Mouse (Mus musculus) right cerebral cortex, postnatal 14 days (tissue): ENCODE measurements around the gene Tfap2c.

Experiments used
- DNase-seq: peaks from one replicate; pipeline ENCODE4 v3.0.0; 2022

The Tfap2c gene

DNA sequence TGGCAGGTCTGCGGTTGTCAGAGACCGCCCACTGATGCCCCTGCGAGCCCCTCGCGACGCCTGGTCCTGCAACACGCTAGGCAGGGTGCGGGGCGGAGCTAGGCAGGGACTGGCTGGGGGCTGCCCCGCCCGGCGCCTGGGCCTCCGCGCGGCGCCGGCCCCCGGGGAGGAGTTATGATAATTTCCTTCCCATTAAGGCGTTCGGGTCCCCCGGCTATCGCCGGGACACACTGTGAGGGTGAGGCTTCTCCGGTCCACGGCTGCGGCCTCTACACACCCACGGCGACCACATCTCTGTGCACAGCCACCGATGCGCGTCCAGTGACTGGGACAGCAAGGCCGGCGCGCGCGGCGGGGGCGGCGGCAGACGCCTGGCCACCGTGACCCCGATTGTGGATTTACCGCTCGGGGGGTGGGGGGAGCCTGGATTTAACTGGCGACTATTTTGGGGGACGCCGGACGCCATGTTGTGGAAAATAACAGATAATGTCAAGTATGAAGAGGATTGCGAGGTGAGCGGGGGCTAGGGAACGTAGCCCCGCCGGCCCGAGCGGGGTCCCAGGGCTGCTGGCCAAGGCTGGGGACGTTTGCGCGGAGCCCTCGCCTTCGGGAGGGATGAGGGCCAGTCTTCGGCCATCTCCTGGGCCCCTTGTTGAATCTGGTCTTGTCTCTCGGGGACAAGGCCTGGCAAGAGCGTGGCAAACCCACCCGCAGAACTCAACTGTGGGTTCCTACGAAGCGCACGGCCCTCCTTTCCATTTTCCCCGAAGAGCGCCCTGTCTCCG, at the start of gene Tfap2c:
Gene Tfap2c, plus strand, starts transcription at position 223 of the 785 bp plus-strand sequence.
- no peak for DNase-seq

DNA sequence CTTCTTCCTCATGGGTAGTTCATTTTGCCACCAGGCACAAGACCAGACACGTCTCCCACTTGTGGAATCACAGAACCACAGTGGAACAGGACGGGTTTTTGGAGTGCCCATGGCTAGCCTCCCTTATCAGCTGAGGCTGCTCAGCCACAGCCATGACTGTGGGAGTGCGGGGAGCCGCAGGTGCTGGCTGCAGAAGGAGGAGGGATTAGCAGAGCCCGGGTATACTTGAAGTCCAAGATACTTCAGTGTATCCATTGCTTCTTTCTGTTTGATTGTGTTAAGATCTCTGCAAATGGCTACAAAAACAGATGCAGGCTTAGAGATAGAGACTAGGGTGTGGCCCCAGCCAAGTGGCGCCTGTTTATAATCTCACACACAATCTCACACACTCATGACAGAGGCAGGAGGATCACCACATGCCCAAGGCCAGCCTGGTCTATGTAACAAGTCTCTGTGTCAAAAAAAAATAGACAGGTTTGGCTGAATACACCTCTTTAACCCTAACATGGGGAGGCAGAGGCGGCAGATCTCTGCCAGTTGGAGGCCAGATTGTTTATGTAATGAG, 48.6 kb upstream of the Tfap2c start:
- DNase-seq, result no peak

DNA sequence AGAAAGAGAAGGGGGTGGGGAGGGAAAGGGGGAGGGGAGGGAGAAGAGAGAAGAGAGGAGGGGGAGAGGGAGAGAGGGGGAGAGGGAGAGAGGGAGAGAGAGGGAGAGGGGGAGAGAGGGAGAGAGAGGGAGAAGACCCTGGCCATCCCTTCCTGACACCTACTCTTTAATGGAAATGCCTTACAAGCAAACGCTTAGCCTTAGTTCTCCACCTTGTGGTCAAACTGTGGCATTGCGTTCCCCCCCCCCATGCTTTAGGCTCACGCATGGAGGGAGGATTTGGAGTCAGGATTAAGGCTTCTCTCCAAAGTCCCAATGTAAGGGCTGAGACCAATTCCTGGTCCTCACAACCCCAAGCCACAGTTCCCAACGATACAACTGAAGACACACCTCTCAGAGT, 48.1 kb upstream of the Tfap2c start:
- DNase-seq, result no peak

DNA sequence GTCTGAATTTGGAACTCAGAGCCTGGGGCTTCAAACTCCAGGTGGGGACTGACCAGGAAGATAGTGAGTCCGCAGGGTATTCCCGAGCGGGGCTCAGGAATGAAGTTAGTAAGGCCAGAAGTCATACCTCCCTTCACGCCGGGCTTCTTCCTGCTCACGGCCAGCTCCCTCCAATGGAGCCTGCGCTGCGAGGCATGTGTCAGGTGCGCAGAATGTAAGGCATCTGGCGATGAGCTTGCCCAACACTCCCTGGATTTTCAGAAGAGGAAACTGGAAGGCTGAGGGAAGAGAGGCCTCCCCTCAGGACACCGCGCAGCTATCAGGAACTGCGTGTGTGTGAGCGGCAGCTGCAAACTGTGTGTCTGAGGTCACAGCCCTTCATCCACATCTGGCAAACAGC, 47.2 kb upstream of the Tfap2c start:
- no peak for DNase-seq

DNA sequence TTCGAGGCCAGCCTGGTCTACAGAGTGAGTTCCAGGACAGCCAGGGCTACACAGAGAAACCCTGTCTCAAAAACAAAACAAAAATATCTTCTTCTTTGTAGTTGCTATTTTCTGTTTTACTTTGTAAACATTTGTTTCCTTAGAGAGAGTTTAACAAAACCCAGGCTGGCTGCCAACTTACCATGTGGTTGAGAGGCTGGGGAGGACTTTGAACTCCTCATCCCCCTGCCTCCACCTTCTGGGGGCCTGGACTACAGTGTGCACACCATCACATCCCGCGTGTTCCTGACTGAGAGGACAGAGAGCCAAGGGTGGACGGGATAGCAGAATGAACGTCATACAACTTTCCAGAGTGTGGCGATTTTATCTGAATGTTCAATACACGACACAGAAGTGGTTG, 43.3 kb upstream of the Tfap2c start:
- no peak for DNase-seq

DNA sequence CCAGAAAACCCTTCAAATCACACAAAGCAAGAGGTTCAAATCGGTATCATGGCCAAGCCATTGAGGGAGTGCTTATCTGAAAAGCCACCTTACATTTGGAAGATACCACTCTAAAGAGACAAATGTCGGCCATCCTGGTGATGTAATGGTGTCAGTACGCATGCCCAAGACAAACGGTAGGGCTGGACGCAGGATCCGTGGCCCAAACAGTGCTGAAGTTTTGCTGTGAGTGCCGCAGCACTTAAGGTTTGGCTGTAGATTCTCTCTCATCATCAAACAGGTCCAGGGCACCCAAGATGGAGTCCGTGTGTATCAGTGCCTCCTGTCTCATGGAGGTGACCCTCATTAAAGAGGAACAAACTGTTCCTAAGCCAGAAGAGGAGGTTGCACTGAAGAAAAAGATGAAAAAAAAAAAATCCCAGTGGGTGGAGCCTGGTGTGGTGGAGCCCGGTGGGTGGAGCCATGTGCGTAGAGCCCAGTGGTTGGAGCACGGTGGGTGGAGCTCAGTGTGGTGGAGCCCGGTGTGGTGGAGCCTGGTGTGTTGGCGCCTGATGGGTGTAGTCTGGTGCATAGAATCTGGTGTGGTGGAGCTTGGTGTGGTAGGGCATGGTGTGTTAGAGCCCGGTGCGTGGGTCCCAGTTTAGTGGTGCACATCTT, 39.2 kb upstream of the Tfap2c start:
- no peak for DNase-seq

DNA sequence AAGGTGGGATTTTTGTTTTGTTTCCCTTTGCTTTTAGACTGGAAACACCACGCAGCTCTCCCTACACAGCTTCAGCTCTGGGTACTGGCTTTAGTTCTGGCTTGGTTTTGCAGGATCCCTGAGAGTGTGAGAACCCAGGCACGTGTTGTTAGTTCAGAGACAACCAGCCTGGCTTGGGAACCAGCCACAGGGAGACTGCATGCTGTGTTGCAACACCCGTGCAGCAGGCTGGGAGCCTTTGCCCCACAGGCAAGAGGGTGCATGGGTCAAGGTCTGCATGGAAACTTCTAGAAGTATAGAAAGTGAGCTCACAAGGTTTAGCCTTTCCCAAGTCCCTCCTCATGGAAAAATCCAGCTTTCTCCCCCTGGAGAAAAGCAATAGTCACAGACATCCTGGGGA, 38.5 kb upstream of the Tfap2c start:
- no peak for DNase-seq

DNA sequence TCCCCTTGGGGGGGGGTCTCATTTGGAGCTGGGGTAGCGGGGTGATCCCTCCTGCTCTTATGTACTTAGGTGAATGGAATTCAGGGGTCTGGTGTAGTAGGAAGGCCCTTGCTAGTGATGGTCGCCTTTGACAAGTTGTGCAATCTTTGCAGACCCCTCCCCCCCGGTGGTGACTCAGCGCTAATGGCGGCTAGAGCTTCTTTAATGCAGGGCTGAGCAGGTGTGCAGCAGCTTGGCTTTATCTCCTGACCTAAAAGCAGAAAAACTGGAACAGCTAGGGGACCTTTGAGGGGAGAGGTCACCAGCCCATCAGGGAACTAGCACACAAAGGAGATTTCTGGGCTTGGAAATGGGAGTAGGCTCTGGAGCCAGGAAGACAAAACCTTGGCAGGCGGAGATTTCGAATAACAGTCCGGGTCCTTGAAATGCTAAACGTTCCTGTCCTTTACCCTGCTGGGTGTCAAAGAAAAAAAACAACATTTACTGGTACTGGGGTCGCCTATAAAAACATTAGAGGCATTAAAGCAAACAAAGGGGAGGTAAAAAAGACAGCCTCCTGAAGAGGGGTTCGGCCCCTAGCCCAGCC, 32.9 kb upstream of the Tfap2c start:
- DNase-seq, result no peak

DNA sequence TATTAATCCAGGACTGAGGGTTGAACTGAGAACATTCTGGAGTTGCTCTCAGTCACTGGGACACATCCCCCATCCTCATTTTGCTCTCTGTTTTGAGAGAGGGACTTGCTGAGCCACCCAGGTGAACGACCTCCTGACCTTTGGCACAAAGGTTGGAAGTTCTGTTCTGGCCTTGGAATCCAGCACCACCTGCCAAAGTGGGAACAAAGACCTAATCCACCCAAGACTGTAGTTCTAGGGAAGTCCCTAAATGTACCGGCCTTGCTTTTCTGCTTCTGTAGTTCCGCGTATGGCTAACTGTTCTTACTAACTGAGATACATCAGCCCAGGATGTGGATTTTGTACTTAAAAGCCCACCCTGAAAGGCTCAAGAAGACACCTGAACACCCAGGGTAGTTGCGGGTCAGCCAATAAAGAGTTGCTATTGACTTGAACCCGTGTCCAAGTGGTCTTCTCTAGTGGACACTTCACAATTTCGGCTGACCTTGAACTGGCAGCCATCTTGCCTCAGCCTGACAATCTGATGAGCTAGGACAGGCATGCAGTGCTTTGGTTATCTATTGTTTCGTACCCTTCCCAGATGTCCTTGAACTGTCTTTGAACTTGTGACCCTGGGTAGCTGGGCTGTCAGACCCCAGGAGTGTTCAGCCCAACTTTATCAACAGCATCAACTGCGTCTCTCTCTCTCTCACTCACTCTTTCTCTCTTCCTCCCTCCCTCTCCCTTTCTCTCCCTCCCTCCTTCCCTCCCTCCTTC, 28.6 kb upstream of the Tfap2c start:
- no peak for DNase-seq

DNA sequence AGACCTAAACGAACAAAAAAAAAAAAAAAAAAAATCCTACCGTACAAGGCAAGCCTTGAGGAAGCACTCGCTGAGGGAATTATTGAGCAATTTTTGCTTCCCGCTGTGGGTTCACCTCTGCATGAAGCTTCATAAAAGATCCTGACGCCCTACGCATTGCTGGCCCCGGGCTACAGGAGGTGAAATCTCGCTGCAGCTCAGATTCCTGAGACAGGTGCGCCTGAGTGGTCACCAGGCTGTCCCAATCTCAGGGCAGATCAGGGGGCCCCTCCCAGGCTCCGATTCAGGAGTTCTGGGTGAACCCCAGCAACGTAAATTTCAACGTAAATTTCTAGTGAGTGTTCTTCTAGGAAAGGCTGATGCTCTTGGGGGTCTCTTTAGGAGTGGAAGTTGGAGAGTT, 26.9 kb upstream of the Tfap2c start:
- no peak for DNase-seq

DNA sequence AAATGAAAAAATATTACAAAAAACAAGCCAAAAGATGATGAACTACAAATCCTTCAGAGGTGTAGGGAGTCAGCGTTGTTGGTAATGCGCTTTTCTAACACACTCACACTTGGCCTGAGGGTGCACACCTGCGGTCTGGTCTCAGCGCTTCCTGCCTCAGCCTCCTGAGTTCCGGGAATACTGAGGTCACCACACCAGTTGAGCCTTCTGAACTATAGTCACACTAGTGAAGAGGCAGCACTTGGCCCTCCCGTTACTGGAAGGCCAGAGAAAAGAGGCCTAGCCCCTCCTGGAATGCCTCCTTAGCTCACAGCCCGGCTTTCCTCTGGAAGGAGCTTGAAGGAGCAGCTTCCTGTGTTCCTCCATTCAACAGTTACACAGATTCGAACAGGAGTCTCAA, 22.2 kb upstream of the Tfap2c start:
- no peak for DNase-seq

DNA sequence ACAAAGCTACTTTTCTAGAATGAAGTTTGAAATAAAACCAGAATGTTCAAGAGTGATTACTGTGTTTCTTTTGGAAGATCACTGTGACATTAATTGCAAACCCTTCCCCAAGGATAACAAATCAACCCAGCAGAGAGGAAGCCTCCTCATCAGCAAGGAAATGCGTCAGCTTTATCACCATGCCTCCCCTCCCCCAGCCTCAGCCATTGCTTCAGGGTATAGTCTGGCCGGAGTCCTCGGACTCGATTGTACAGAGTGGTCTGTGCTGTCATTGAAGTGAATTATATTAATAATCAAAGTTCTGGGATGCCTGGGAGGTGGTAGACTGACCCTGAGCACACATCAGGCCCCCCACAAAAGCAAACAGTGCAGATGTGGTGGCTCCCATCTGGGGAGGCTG, 5.4 kb upstream of the Tfap2c start:
- no peak for DNase-seq

DNA sequence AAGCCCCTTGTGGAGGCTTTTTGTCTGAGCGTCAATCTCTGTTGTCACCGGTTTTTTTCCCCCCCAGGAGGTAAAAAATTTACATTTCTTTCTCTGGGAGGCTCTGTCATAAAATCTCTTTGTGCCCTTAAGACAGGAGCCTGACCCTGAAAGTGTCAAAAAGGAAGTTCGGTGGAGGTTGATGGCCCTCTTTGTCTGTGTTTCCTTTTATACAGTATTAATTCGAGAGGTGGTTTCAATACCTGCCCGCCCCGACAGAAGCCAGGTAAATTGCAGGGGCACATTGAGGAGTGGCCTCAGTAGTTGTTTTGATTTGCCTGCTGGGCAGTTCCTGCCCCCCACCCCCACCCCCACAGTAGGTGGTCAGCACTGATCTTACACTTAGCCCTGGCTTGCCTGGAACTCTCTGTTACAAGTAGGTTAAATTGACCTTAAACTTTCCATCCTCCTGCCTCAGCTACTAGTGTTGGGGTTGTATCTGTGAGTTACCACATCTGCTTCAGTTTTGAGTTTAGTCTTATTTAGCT, 4.7 kb upstream of the Tfap2c start:
- no peak for DNase-seq

DNA sequence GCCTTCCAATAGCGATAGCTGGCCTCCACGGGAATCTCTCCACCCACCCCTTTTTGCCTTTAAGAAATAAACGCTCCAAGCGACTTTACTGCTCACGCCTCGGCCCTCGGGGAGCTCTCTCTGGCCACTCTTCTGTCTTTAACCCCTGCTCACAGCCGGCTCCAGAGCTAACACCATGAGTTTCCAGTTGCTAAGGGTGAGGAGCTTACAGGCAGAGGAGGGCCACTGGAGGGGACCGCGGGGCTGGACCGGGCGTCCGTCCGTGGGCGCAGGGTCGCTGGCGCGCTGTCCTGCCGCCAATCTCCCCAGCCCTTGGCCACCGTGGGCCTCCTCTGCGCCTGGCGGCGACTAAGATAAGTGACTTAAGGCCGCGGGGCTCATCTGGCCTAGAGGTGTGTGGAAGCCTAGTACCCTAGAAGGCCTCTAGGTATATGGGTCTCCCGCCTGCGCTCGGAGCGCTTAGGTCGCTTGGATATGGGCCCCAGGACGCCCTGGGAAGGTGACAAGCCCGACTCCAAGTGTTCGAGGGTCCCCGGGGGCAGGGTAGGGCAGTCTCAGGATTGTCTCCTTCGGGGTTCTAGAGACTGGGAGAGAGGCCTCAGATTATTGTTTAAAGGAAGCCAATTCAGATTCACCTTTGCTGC, 3.7 kb upstream of the Tfap2c start:
- DNase-seq, result no peak

DNA sequence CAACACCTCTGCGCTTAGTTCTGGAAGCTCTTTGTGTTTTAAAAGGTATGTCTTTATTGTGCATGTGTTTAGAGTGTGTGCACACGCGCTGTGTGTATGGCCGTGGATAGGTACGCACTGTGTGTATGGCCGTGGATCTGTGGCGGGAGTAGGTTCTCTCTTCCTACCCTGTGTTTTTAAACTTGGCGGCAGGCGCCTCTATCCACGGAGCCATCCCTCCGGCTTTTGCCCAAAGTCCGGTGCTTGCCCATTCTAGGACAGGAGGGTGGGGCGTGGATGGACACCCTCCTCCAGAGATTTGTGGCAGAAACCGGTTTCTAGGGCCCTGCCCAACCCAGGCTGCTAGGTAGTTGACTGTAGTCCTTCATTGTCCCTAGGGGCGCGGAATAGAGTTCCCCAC, 2.8 kb upstream of the Tfap2c start:
- DNase-seq, result no peak

DNA sequence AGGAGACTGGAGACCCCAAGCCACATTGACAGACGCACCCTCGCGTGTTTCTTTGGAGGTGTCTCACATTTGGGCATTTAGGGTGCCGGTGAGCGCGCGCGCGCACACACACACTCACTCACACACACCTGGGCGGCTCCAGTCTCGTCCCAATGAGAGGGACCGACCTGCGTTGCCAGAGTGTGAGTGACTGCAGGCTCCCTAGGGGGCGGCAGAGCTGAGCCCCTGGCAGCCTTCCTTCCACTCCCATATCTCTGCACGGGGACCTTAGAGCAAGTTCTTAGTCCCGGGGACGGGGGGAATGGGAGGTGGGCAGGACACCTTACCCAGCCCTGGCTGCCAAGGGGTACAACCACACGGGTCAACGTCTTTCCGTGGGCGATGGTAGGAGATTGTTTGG, 2.3 kb upstream of the Tfap2c start:
- no peak for DNase-seq

DNA sequence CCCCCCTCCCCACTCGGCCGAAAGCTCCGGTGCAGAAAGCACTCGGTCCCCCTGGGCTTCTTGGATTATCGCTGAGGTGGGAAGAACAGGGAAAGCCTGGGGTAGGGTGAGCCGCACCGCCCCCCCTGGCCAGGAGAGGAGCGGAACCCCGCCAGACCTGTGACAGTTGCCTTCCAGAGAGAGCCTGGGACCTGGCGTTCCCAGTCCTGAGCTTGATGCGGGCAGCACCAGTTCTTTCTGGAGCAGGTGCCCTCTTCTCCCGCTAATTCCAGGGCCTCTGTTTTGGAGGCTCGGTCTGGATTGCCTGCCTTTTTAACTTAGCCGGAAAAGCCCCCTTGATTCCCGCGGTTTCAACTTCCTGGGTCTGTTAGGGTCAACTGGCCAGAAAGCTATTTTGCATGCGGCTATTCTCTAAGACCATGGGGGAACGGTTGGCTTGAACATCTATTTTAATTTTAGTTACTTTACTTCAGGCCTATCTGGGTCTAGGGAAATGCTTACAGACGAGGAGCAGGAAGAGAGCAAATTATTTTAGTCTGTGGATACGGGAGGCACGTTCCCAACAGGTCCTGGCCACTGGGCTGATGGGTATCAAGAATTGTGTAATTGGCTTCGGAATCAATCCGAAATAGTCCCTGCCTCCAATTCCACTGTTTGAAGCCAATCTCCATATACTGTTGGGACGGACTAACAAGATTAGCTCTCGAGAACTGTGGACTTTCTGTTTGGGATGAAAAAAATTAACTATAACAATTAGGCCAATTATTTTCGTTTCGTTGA, 1.4 kb upstream of the Tfap2c start:
- no peak for DNase-seq

DNA sequence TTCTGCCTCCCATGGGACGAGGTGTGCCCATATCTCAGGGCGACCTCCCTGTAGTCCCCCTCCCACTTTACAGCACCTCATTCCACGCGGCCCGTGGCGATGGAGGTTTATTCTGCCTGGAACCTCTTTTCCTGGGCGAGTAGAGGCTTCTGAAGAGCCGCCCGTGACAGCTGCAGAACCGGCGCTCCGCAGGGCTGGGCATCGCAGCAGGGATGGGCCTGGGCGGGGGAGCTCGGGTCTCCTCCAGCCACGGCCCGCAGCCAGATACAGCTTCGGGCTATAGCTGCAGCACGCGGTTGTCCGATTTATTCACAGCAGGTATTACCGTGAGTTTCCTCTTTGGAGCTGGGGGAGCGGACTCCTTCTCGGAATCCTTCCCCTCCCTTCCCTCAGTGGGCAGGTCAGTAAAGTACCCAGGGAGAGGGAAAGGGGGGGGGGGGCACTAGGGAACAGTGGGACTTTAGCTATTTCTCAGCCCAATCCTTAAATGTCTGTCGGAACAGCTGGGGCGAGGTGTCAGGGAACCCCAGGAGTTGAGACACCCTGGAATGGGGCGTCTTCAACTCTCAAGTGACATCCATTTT, 629 bp upstream of the Tfap2c start:
- no peak for DNase-seq

DNA sequence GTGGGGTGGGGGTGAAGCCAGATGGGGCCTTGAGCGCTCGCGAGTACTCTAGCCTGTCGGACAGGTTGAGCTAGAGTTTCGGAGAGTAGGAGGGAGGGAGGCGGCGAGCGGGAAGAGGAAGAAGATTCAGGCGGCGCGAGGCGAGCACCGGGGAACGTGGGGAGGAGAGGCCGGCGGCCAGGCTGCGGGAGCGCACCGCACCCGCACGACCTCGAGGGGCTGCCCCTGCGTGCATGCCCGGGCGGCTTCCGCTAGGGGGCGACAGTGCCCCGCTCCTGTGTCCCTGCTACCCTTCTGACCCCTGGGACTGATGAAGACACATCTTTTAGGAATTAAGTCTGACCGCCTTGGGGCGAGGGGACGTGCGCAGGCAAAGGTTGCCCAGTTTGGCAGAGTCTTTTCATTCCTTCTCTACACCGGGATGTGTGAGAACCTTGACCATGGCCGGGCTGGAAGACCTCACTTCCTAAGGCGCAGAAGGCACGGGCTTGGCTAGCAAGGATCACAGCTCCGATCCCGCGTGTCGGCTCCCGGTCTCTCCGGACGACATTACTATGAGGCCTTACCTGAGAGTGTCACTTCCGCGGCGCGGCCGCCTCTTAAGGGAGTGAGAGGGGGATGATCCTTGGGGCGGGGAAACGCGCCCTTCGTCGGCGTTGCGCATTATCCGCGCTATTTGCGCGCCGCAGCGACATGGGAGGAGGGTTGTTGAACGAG, 1.1 kb downstream of the Tfap2c start:
- DNase-seq, result peak; percentile 35

DNA sequence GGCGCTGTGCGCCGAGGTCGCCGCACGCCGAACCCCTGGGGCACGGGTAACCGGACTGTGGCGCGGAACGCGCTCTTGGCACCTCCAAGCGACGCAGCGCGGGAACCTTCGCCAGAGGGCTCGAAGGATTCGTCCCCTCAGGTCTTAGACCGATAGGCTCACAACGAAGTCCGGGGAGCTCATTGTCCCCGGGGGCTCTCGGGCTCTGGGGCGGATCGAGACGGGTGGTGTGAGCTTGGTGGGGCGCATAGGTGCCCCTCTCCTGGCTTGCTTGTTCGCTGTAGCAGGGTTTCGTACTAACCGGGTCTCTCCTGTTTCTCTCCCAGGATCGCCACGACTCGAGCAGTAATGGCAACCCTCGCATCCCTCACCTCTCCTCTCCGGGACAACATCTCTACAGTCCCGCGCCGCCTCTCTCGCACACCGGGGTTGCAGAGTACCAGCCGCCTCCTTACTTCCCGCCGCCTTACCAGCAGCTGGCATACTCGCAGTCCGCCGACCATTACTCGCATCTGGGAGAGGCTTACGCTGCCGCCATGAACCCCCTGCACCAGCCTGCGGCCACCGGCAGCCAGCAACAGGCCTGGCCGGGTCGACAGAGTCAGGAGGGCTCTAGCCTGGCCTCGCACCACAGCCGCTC, 1.8 kb downstream of the Tfap2c start:
- no peak for DNase-seq
